In genomic region chr4:138429778-138430177, GRCm38 (mm10) we compare ENCODE assay signal across 8 mouse cellular contexts. TPM values are rescaled to one million over a fixed set of nuclear protein-coding genes. Genes with fewer than 3 reads are reported as not detected.
DNase-seq lines count a peak whose midpoint lies in the region; ATAC-seq and TF ChIP-seq lines count a peak whose summit lies in the region.

No protein-coding gene starts in this region.

- no peak overlapping the region for H3K4me2 ChIP-seq in hindbrain, embryonic 12.5 days (replicated peaks)
- no peak overlapping the region for H3K4me2 ChIP-seq in hindbrain, postnatal 0 days (ENCODE audit: low read depth, low read length)

- H3K9ac ChIP-seq in hindbrain, embryonic 12.5 days, result no peak overlapping the region
- no peak overlapping the region for H3K9ac ChIP-seq in hindbrain, postnatal 0 days (replicated peaks; ENCODE audit: low read length)

- ATAC-seq in hindbrain, embryonic 12.5 days (ENCODE audit: low FRiP score), result no peak
- no peak for ATAC-seq in hindbrain, postnatal 0 days
- ATAC-seq in megakaryocyte-erythroid progenitor cell, adult 5-6 weeks (replicated peaks; ENCODE audit: low FRiP score, low TSS enrichment, poor library complexity, severe bottlenecking), result no peak

- H3K36me3 ChIP-seq in hindbrain, embryonic 10.5 days, result no peaks in the 10 kb centered on the region
- H3K36me3 ChIP-seq in hindbrain, embryonic 12.5 days, result no peaks in the 10 kb centered on the region
- no peaks in the 10 kb centered on the region for H3K36me3 ChIP-seq in testis, adult 2 months (ENCODE audit: control insufficient read depth, insufficient read depth, low read length)
- no peaks in the 10 kb centered on the region for H3K36me3 ChIP-seq in hindbrain, postnatal 0 days (ENCODE audit: insufficient read depth, low read length)

- H3K4me3 ChIP-seq in hindbrain, embryonic 10.5 days, result no peak overlapping the region
- H3K4me3 ChIP-seq in hindbrain, embryonic 12.5 days, result no peak overlapping the region
- H3K4me3 ChIP-seq in testis, adult 2 months (ENCODE audit: control insufficient read depth, low read depth, low read length), result no peak overlapping the region
- H3K4me3 ChIP-seq in hindbrain, postnatal 0 days (ENCODE audit: low read length), result no peak overlapping the region

- H3K4me1 ChIP-seq in hindbrain, embryonic 10.5 days (replicated peaks), result peaks cover 2% of the 10 kb centered on the region; the same call in 1 of the 2 replicates
- peaks cover 3% of the 10 kb centered on the region; the same call in 1 of the 2 replicates for H3K4me1 ChIP-seq in hindbrain, embryonic 12.5 days
- H3K4me1 ChIP-seq in testis, adult 2 months (ENCODE audit: control insufficient read depth, insufficient read depth, low read length), result peaks cover 4% of the 10 kb centered on the region
- H3K4me1 ChIP-seq in hindbrain, postnatal 0 days (ENCODE audit: insufficient read depth, low read length), result no peaks in the 10 kb centered on the region

- no peak for TF ChIP-seq POLR2A in testis, adult 2 months (IDR thresholded peaks at IDR 0.05; ENCODE audit: control insufficient read depth, low read depth, low read length)

- WGBS in hindbrain, embryonic 10.5 days, result 47% methylated on average over 3 of the region's 3 CpGs
- 45% methylated on average over 3 of the region's 3 CpGs for WGBS in hindbrain, embryonic 12.5 days
- WGBS in hindbrain, postnatal 0 days, result 43% methylated on average over 3 of the region's 3 CpGs

- peaks cover 23% of the 10 kb centered on the region; the same call in 1 of the 2 replicates for H3K27me3 ChIP-seq in hindbrain, embryonic 10.5 days (ENCODE audit: insufficient read depth, poor library complexity, severe bottlenecking)
- peaks cover 26% of the 10 kb centered on the region for H3K27me3 ChIP-seq in hindbrain, embryonic 12.5 days
- no peaks in the 10 kb centered on the region for H3K27me3 ChIP-seq in testis, adult 2 months (ENCODE audit: control insufficient read depth, insufficient read depth, low read length)
- peaks cover 5% of the 10 kb centered on the region; the same call in 1 of the 2 replicates for H3K27me3 ChIP-seq in hindbrain, postnatal 0 days (ENCODE audit: insufficient read depth, low read length)

- no peaks in the 10 kb centered on the region for H3K9me3 ChIP-seq in hindbrain, embryonic 10.5 days
- no peaks in the 10 kb centered on the region for H3K9me3 ChIP-seq in hindbrain, embryonic 12.5 days (replicated peaks)
- no peaks in the 10 kb centered on the region for H3K9me3 ChIP-seq in hindbrain, postnatal 0 days (ENCODE audit: low read length)

- peak; percentile 29 for DNase-seq in hindbrain, embryonic 10.5 days (ENCODE audit: low spot score)
- no peak for DNase-seq in testis, postnatal 14 days (ENCODE audit: low spot score)
- DNase-seq in hindbrain, postnatal 0 days (ENCODE audit: low spot score), result peak; percentile 69
- peak; percentile 48 for DNase-seq in thymus, postnatal 14 days
- DNase-seq in urinary bladder, postnatal 25 days (ENCODE audit: low spot score), result no peak

- TF ChIP-seq CTCF in testis, adult 2 months (IDR thresholded peaks at IDR 0.05; ENCODE audit: control insufficient read depth, insufficient read depth, insufficient replicate concordance, low read depth, low read length), result peak; percentile 45; the same call in 1 of the 2 replicates
- TF ChIP-seq CTCF in hindbrain, postnatal 0 days (IDR thresholded peaks at IDR 0.05; ENCODE audit: low read depth), result peak; percentile 82

- H3K27ac ChIP-seq in hindbrain, embryonic 10.5 days, result no peak overlapping the region
- no peak overlapping the region for H3K27ac ChIP-seq in hindbrain, embryonic 12.5 days
- no peak overlapping the region for H3K27ac ChIP-seq in testis, adult 2 months (ENCODE audit: control insufficient read depth, insufficient read depth, low read depth, low read length)
- H3K27ac ChIP-seq in hindbrain, postnatal 0 days, result no peak overlapping the region

RNA-seq across cellular contexts. Expression of gene Mul1, which starts 4.7 kb away (rescaled TPM):
- 20.2 and 22.6 TPM in 2 replicates for polyA plus RNA-seq in hindbrain, embryonic 10.5 days (2016; fragmentation: Nextera tagmentation; extraction: Ambion mirVana)
- 16.1 and 22.3 TPM in 2 replicates for polyA plus RNA-seq in hindbrain, embryonic 12.5 days (2016; fragmentation: Nextera tagmentation; extraction: Ambion mirVana)
- 54.2 and 74.1 TPM in 2 replicates for polyA plus RNA-seq in testis, adult 2 months (2012; rRNA removed)
- total RNA-seq in hindbrain, postnatal 0 days (2014; rRNA removed), result 36.2 and 39.1 TPM in 2 replicates
- polyA plus RNA-seq in hindbrain, postnatal 0 days (2015; fragmentation: Nextera tagmentation; extraction: Ambion mirVana), result 19.1 and 21.6 TPM in 2 replicates
- 13.2 and 18.1 TPM in 2 replicates for total RNA-seq in megakaryocyte-erythroid progenitor cell, adult 5-6 weeks (2014; fragmentation: Nextera tagmentation)
- 3.2 and 10.2 TPM in 2 replicates for total RNA-seq in megakaryocyte-erythroid progenitor cell, adult 5-6 weeks (2017)

RNA-seq across cellular contexts. Expression of gene Camk2n1, which starts 24.3 kb away (rescaled TPM):
- polyA plus RNA-seq in hindbrain, embryonic 10.5 days (2016; fragmentation: Nextera tagmentation; extraction: Ambion mirVana), result 2.9 and 5.1 TPM in 2 replicates
- polyA plus RNA-seq in hindbrain, embryonic 12.5 days (2016; fragmentation: Nextera tagmentation; extraction: Ambion mirVana), result 7.9 TPM in 2 replicates
- polyA plus RNA-seq in testis, adult 2 months (2012; rRNA removed), result 34.4 and 38.9 TPM in 2 replicates
- 34.9 and 37.5 TPM in 2 replicates for total RNA-seq in hindbrain, postnatal 0 days (2014; rRNA removed)
- 29.5 and 33.5 TPM in 2 replicates for polyA plus RNA-seq in hindbrain, postnatal 0 days (2015; fragmentation: Nextera tagmentation; extraction: Ambion mirVana)
- total RNA-seq in megakaryocyte-erythroid progenitor cell, adult 5-6 weeks (2014; fragmentation: Nextera tagmentation), result not detected in 2 replicates
- 0.05 TPM in 1 of 2 replicates, not detected in the other for total RNA-seq in megakaryocyte-erythroid progenitor cell, adult 5-6 weeks (2017)

RNA-seq across cellular contexts. Expression of gene Fam43b, which starts 33.5 kb away (rescaled TPM):
- polyA plus RNA-seq in hindbrain, embryonic 10.5 days (2016; fragmentation: Nextera tagmentation; extraction: Ambion mirVana), result not detected in 2 replicates
- 0.69 and 1.2 TPM in 2 replicates for polyA plus RNA-seq in hindbrain, embryonic 12.5 days (2016; fragmentation: Nextera tagmentation; extraction: Ambion mirVana)
- polyA plus RNA-seq in testis, adult 2 months (2012; rRNA removed), result not detected in 2 replicates
- 16.6 and 23.8 TPM in 2 replicates for total RNA-seq in hindbrain, postnatal 0 days (2014; rRNA removed)
- 17.9 and 18.6 TPM in 2 replicates for polyA plus RNA-seq in hindbrain, postnatal 0 days (2015; fragmentation: Nextera tagmentation; extraction: Ambion mirVana)
- total RNA-seq in megakaryocyte-erythroid progenitor cell, adult 5-6 weeks (2014; fragmentation: Nextera tagmentation), result not detected in 2 replicates
- not detected in 2 replicates for total RNA-seq in megakaryocyte-erythroid progenitor cell, adult 5-6 weeks (2017)

Comparison
In these comparisons a context has a peak if more than half of its experiments do, and no peak if none do; other contexts are left out.
1. DNase-seq: peak in hindbrain, embryonic 10.5 days (single experiment), hindbrain, postnatal 0 days (single experiment) and thymus, postnatal 14 days (single experiment); none in testis, postnatal 14 days (single experiment) and urinary bladder, postnatal 25 days (single experiment).